Mouse (Mus musculus) olfactory bulb, adult 2 months (tissue): Measurements from ENCODE around the gene Atp6v0e.

Source experiments
- CTCF ChIP-seq: fragments of 200-500 bp; IDR thresholded peaks from 2 replicates; pipeline ENCODE4 v1.5.1; 2012; ENCODE audit warnings: low read depth, mild to moderate bottlenecking, low read length, moderate library complexity; ENCODE audit not compliant: insufficient read depth
- POLR2A ChIP-seq: fragments of 200-500 bp; IDR thresholded peaks from 2 replicates; pipeline ENCODE4 v1.6.1; 2012; ENCODE audit warnings: mild to moderate bottlenecking, low read depth, low read length, moderate library complexity; ENCODE audit not compliant: insufficient read depth

GRCm38 (mm10) chr17:26658854-26659572, 4.0 kb upstream of the Atp6v0e start:
- no peak for TF ChIP-seq POLR2A
- TF ChIP-seq CTCF = no peak
